Mouse (Mus musculus) MEL (cell line): ENCODE measurements around the gene Axl. TPM values are rescaled to one million over a fixed set of nuclear protein-coding genes. Genes with fewer than 3 reads are reported as not detected.

ENCODE experiments used
- DNase-seq: peaks from one replicate; pipeline ENCODE4 v3.0.0; 2011; ENCODE audit warnings: low read depth, low spot score
- H3K27ac ChIP-seq: 2 replicates; pipeline ENCODE4 v1.5.1; 2012; ENCODE audit warnings: low read depth, mild to moderate bottlenecking, control low read depth, low read length, moderate library complexity; ENCODE audit not compliant: control insufficient read depth
- H3K27me3 ChIP-seq, 2 experiments: fragments of 150-350 bp in 1 of 2; sonication (generic) in 1 of 2; 2 replicates each; pipeline ENCODE4 v1.6.1; 2012; ENCODE audit warnings: low read length in 2 of 2, mild to moderate bottlenecking in 2 of 2, improper control_type of control experiment in 1 of 2, moderate library complexity in 1 of 2; ENCODE audit not compliant: insufficient read depth in 2 of 2, control insufficient read depth in 1 of 2
- H3K36me3 ChIP-seq, 2 experiments: 2 replicates each; pipeline ENCODE4 v1.6.1; 2012 to 2014; ENCODE audit warnings: low read length in 2 of 2, improper control_type of control experiment in 1 of 2, inconsistent platforms in 1 of 2, mild to moderate bottlenecking in 1 of 2; ENCODE audit not compliant: insufficient read depth in 2 of 2, control insufficient read depth in 1 of 2
- H3K4me1 ChIP-seq, 2 experiments: fragments of 150-350 bp in 1 of 2; sonication (generic) in 1 of 2; 2 replicates each; pipeline ENCODE4 v1.6.1; 2012; ENCODE audit warnings: low read length in 2 of 2, improper control_type of control experiment in 1 of 2, mild to moderate bottlenecking in 1 of 2; ENCODE audit not compliant: insufficient read depth in 2 of 2, control insufficient read depth in 1 of 2
- H3K4me3 ChIP-seq, 2 experiments: fragments of 150-350 bp in 1 of 2; sonication (generic) in 1 of 2; 2 replicates each; pipeline ENCODE4 v1.5.1; 2012; ENCODE audit warnings: low read depth in 2 of 2, low read length in 2 of 2, mild to moderate bottlenecking in 2 of 2, moderate library complexity in 2 of 2, control low read depth in 1 of 2, improper control_type of control experiment in 1 of 2; ENCODE audit not compliant: control insufficient read depth in 1 of 2, insufficient read depth in 1 of 2
- H3K79me2 ChIP-seq: 2 replicates; pipeline ENCODE4 v1.6.1; 2012; ENCODE audit warnings: mild to moderate bottlenecking, low read length, moderate library complexity; ENCODE audit not compliant: control insufficient read depth, poor library complexity, insufficient read depth
- H3K9ac ChIP-seq: 2 replicates; pipeline ENCODE4 v1.6.1; 2012; ENCODE audit warnings: low read depth, mild to moderate bottlenecking, control low read depth, low read length, moderate library complexity; ENCODE audit not compliant: control insufficient read depth, poor library complexity, severe bottlenecking
- H3K9me3 ChIP-seq: fragments of 150-350 bp; sonication (generic); replicated peaks from 2 replicates; pipeline ENCODE4 v1.6.1; 2012; ENCODE audit warnings: mild to moderate bottlenecking, low read length, improper control_type of control experiment, moderate library complexity; ENCODE audit not compliant: insufficient read depth
- HCFC1 ChIP-seq: IDR thresholded peaks from 2 replicates; pipeline ENCODE4 v1.6.1; 2012; ENCODE audit warnings: low read depth, mild to moderate bottlenecking, inconsistent platforms, low read length, improper control_type of control experiment, moderate library complexity
- MXI1 ChIP-seq: IDR thresholded peaks from 2 replicates; pipeline ENCODE4 v1.6.1; 2011; ENCODE audit warnings: mild to moderate bottlenecking, low read depth, low read length, improper control_type of control experiment
- MYB ChIP-seq: IDR thresholded peaks from 2 replicates; pipeline ENCODE4 v1.6.1; 2011; ENCODE audit warnings: mild to moderate bottlenecking, low read depth, low read length, improper control_type of control experiment
- POLR2A ChIP-seq, 2 experiments: IDR thresholded peaks; 2 replicates each; pipeline ENCODE4 v1.6.1; 2011 to 2012; ENCODE audit warnings: low read length in 2 of 2, mild to moderate bottlenecking in 2 of 2, control low read depth in 1 of 2, improper control_type of control experiment in 1 of 2, low read depth in 1 of 2, moderate library complexity in 1 of 2; ENCODE audit not compliant: control insufficient read depth in 1 of 2, insufficient read depth in 1 of 2, poor library complexity in 1 of 2
- POLR2AphosphoS2 ChIP-seq: IDR thresholded peaks from 2 replicates; pipeline ENCODE4 v1.6.1; 2011; ENCODE audit warnings: low read length, improper control_type of control experiment
- POLR2AphosphoS5 ChIP-seq: IDR thresholded peaks from 2 replicates; pipeline ENCODE4 v1.6.1; 2012; ENCODE audit warnings: low read depth, borderline replicate concordance, mild to moderate bottlenecking, inconsistent platforms, low read length, moderate library complexity, mixed read lengths
- RAD21 ChIP-seq: IDR thresholded peaks from 2 replicates; pipeline ENCODE4 v1.6.1; 2011; ENCODE audit warnings: mild to moderate bottlenecking, low read depth, low read length, improper control_type of control experiment
- RCOR1 ChIP-seq: IDR thresholded peaks from 2 replicates; pipeline ENCODE4 v1.6.1; 2012; ENCODE audit warnings: low read depth, mild to moderate bottlenecking, inconsistent platforms, low read length, improper control_type of control experiment
- ZMIZ1 ChIP-seq: IDR thresholded peaks from 2 replicates; pipeline ENCODE4 v1.6.1; 2012; ENCODE audit warnings: low read depth, mild to moderate bottlenecking, inconsistent platforms, low read length, improper control_type of control experiment, moderate library complexity
- polyA plus RNA-seq, 2 experiments: library from polyadenylated mRNA; stranded (reverse) in 1 of 2; unstranded in 1 of 2; fragments of >175 nt in 1 of 2; fragments of >200 nt in 1 of 2; gene quantifications; 2 replicates each; pipeline versions ENCODE4 v1.2.1 to v1.2.4; 2012; ENCODE audit warnings: low replicate concordance in 2 of 2, low read depth in 1 of 2; ENCODE audit not compliant: insufficient read length in 2 of 2, insufficient read depth in 1 of 2, missing spikeins in 1 of 2
- total RNA-seq: library from RNA; depleted of rRNA; stranded (reverse); fragments of 300-350 nt; gene quantifications from 2 replicates; pipeline ENCODE4 v1.2.3, GENCODE M21; 2012

The Axl gene
- total and polyA plus RNA-seq, 3 experiments = 0.19 TPM; not detected in 2

DNA sequence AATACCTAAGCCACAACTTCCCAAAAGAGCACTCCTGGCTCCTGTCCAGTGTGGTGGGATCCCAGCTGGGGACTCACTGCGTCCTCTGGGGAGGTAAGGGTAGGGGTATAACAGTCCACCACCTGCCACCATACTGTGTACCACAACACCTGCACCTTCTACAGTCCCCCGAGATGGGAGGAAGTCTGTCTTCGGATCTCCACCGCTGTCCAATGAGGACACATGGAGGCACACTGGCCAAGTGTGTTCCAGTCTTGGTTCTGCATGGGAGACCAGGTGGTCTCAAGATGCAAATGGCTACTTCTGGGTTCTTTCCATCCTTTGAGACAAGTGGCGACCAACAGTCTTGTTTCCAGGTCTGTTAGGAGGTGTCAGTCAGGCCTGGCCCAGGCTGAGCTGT lies 77.3 kb downstream of the Axl start:
- H3K9ac ChIP-seq = no peak overlapping the region
- no peak overlapping the region for H3K4me3 ChIP-seq
- peak; percentile 20 for DNase-seq
- H3K27ac ChIP-seq = peak overlapping the region; percentile 14; the same call in 1 of the 2 replicates
- no peaks in the 10 kb centered on the region for H3K27me3 ChIP-seq
- peaks cover 0 to 5% of the 10 kb centered on the region in 2 experiments; a peak in 1 of 4 replicates for H3K4me1 ChIP-seq
- no peak for TF ChIP-seq RCOR1
- peak; percentile 38; the same call in 1 of the 2 replicates for TF ChIP-seq POLR2AphosphoS2
- TF ChIP-seq MYB = 0 out of 2 replicates have a peak, but pooled peaks have one; percentile 30
- no peak for TF ChIP-seq HCFC1
- TF ChIP-seq POLR2A (IDR thresholded peaks at IDR 0.05; ENCODE audit: control insufficient read depth in 1 of 2, insufficient read depth in 1 of 2, low read depth in 1 of 2, low read length in 2 of 2, poor library complexity in 1 of 2) = 0 out of 4 replicates have a peak, but pooled peaks of 1 of the 2 experiments have one; percentile 4
- no peak for TF ChIP-seq RAD21
- no peaks in the 10 kb centered on the region for H3K9me3 ChIP-seq
- H3K79me2 ChIP-seq = no peaks in the 10 kb centered on the region
- peaks cover 0 to 3% of the 10 kb centered on the region in 2 experiments; a peak in 2 of 4 replicates for H3K36me3 ChIP-seq

DNA sequence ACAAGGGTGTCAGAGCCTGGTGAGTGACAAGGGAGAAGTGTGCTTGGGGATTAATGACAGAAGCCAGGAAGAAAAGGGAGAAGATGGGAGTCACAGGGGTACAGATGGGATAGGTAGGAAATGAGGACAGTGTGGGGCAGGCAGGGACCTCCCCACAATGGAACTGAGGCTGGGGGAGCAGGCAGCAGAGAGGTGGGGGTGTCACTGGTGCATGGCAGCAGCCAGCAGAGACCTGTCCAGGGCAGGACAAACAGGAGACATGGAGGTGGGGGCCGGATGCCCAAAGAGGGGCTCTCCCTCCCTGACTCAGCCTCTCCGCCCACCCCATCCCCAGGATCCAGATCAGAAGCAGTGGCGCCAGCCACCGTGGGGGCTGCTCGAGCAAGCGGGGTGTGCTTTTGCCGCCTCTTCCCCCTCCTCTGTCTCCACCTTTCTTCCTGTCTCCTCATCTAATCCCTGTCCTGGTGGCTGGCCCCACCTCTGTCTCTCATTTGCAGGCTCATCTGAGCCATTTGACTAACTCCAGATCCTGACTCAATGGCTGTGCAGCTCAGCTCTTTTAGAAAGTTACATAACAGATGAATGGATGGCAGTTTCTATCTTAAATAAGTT lies 77.9 kb downstream of the Axl start:
- Histone ChIP-seq H3K4me3 (no peak overlapping the region), H3K27ac (no peak overlapping the region), H3K4me1 (peaks cover 0 to 5% of the 10 kb centered on the region in 2 experiments; a peak in 1 of 4 replicates), H3K27me3 (no peaks in the 10 kb centered on the region), H3K9me3 (no peaks in the 10 kb centered on the region), H3K9ac (no peak overlapping the region), H3K79me2 (no peaks in the 10 kb centered on the region), H3K36me3 (peaks cover 0 to 3% of the 10 kb centered on the region in 2 experiments; a peak in 3 of 4 replicates)
- TF ChIP-seq POLR2A (IDR thresholded peaks at IDR 0.05; ENCODE audit: control insufficient read depth in 1 of 2, insufficient read depth in 1 of 2, low read depth in 1 of 2, low read length in 2 of 2, poor library complexity in 1 of 2) (0 out of 4 replicates have a peak, but pooled peaks of 1 of the 2 experiments have one; percentile 31), ZMIZ1 (no peak; the same call in 1 of the 2 replicates), POLR2AphosphoS5 (0 out of 2 replicates have a peak, but pooled peaks have one; percentile 35)
- DNase-seq = peak; percentile 28

- Histone ChIP-seq H3K79me2 (no peaks in the 10 kb centered on the region), H3K27me3 (no peaks in the 10 kb centered on the region), H3K27ac (no peak overlapping the region), H3K4me1 (peaks cover 0 to 5% of the 10 kb centered on the region in 2 experiments; a peak in 1 of 4 replicates), H3K4me3 (no peak overlapping the region), H3K36me3 (peaks cover 3 to 5% of the 10 kb centered on the region in 2 experiments), H3K9ac (no peak overlapping the region), H3K9me3 (no peaks in the 10 kb centered on the region)
- no peak for TF ChIP-seq MXI1
- 0 out of 2 replicates have a peak, but pooled peaks have one; percentile 6 for TF ChIP-seq ZMIZ1
- 0 out of 2 replicates have a peak, but pooled peaks have one; percentile 19 for TF ChIP-seq POLR2AphosphoS2
- DNase-seq = no peak
Observed at GRCm38 (mm10) chr7:25709961-25710360, 78.5 kb downstream of the Axl start.
